Mouse (Mus musculus) retina, postnatal 1 day (tissue): ENCODE measurements at regions not wholly inside any gene's neighbourhood (a gene's known extent, or its start where the extent isn't known, plus 50 kb on each side); places are given as distances from the start of the nearest gene placed in this dataset.
"Not testable (repeated sequence)": the region's sequence is repeated elsewhere in the genome, so short reads cannot be mapped to it uniquely, and the experiment has no call there.

Source experiments
- DNase-seq: peaks from one replicate; pipeline ENCODE4 v3.0.0-alpha.2; 2012

DNA sequence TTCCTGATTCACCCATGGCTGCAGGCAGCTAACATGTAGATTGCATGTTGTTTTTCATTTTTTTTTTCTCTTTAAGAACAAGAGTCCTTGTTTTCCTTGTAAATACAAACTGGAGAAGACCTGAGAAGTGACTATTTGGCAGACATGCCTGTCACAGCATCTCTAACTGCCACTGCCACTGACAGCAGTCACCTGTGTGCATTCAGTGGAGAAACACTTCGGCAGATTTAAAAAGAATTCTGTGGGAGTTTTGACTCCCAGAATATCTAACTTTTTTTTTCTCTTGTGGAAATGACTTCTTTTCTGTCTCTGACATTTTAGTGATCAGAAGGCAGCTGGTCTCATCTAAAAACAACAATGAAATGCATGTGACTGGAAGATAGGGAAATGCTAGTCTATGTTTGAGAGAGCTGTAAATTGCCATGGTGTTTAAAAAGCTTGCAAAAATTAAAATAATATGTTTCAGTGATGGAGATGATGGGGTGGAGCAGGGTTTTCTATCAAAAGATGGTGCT, 526.0 kb upstream of the Agtr1b start:
- DNase-seq, result no peak

DNA sequence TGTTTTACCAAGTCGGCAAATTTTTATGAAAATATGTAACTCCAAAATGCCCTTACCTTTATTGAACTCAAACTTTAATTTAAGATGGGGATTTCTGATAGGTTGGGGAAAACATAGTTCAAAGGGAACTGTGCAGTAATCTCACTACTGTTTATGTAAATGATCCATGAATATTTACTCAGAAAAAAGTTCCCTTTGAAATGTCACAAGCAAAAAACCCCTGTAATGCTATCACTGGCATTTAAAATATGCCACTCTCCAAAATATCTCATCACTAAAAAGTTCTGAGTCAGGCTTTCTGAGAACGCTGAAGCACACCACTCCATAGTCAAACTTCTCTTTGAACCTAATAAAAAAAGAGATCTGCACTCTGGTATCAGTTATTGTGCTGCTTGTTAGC, 497.3 kb upstream of the Agtr1b start:
- no peak for DNase-seq

DNA sequence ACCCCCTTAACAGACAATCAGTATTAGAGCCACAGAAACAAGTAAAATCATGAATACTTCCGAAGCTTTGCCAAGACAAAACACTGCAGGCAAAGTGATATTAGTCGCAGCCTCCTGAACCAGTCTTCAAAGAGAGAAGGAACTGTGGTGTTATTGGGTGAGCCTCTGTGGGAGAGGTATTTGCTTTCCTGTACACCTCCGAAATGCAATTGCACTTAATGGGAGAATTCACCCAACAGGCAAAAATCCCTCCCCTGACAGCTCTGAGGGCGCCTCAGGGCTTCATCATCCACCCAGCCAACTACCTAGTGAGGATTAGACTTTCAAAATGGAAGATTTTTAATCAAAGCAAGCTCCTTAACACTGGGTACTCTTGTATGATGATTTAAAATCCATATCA, 464.1 kb upstream of the Agtr1b start:
- no peak for DNase-seq

DNA sequence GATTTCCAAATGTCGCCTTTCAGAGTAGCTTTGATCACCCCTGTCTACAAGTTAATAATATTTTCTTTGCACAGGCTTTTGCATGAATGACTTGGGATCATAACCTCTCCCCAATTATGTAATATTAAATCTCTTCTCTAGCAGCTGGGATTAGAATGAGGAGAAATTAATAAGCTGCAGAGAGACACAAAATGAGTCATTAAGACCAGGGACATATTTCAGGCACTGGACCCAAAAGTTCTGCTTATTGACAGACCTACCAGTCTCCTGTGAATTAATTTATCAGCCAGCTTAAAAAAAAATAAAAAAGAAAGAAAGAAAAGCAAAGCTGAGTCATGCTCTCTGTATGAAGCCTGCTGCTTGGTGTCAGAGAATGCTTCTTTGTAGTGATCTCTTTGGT, 462.4 kb upstream of the Agtr1b start:
- DNase-seq, result no peak

DNA sequence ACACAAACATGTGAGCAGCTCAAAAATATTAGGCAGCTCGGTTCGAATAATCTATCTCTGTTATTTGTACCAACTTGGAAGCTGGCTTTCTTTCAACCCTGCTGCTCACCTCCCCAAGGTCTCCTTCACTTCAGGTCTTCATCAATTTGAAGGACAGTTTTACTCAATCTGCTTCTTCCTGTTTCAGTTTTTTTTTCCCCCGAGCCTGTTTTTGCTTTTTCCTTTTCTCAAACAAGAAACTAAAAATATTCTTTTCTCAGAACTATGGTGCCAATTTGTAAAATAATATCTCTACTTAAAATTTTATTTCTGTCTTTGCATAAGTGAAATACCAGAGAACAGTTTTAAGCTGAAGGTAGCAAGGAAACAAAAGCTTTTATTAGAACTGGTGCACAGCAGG, 461.8 kb upstream of the Agtr1b start:
- no peak for DNase-seq

DNA sequence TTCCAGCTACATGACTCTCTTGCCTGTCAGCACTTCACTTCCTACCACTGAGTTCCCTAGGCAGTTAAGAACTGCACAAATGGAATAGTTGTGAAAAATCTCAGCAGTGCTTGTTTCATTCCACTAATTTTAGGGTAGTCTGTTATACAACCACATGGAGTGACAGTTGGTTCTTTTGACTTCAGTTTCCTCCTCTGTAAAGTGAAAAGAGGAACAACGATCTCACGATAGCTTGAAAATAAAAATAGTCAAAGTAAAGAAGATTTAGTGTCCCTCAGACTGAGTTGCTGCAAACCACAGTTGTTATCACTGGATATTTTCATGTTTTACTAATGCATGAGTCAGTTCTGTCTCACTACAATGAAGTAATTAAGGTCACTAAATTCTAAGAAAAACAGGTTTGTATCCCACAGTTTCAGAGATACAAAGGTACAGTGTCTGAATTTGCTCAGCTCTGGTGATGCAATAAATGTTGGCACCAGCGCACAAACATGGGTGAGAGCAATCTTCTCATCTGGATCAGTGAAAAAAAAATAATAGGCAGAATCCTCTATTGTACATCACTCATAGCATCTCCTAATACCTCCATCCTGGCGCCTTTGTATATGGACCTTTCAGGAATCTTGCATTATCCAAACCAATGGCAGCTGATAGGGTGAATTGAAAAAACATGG, 458.8 kb upstream of the Agtr1b start:
- DNase-seq, result no peak

DNA sequence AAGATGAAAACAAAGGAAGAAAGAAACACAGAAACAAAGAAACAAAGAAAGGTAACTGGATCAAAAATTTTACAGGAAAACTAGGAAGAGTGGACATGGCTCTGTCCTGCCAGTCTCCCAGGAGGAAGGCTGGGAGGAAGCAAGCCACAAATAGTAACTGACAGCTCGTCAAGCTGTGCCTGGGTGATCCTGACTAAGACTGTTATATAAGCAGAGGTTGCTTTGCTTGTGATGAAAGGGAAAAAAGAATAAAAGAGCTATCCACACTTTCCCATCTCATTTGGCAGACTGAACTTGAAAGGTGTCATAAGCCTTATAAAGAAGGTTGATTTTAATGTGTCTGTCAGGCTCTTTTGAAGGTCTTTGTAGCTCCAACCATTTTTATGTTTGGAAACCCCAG, 455.2 kb upstream of the Agtr1b start:
- DNase-seq, result no peak

DNA sequence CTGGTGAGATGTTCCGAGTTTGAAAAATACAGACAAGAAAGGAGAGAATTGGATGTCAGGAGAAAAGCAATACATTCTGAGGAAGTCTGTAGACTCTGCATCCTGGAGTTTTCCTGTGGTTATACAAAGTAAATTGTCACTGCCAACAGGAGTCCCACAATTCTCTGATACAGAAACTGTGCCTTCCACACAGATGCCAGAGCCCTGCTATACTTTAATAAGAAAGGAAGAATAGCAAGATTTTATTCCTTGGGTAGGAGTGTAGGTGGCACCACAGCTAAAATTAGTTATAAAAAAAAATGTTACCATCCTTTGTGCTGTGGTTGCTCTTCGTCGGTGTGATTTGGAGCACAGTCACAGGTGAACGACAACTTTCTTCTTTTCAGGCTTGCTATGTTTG, 454.7 kb upstream of the Agtr1b start:
- no peak for DNase-seq

DNA sequence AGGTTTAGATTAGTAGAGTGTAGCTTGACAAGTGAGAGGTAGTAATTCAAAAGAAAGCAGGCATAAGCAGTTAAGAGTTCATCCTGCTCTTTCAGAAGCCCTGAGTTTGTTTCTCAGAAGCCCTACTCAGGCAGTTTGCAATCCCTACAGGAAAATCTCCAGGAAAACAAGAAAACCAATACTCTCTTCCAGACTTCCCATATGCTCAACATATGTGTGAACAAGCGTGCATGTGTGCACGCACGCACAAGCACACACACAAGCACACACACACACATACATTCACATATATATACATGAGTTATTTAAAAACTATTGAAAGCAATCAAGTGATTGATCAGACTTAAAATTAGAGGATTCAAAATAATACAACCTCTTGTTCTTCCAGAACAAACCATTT, 453.1 kb upstream of the Agtr1b start:
- DNase-seq, result no peak

DNA sequence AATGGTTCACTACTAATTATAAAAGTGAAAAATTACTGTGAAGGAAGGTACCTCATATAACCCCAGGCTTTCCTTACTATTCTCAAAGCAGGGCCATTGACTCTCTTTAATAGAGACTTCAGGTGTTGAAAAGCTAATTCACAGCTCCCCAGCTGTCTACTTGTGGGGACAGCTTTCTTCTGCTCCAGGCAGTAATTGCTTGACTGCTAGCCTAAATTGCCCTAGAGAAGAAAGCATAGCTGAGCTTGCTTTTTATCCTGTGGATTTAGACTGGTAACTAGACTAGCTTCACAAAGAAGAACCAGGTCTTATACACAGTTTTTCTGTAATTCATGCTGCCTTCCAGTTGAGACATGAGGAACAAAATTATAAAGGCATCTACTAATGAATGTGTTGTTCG, 452.6 kb upstream of the Agtr1b start:
- no peak for DNase-seq

DNA sequence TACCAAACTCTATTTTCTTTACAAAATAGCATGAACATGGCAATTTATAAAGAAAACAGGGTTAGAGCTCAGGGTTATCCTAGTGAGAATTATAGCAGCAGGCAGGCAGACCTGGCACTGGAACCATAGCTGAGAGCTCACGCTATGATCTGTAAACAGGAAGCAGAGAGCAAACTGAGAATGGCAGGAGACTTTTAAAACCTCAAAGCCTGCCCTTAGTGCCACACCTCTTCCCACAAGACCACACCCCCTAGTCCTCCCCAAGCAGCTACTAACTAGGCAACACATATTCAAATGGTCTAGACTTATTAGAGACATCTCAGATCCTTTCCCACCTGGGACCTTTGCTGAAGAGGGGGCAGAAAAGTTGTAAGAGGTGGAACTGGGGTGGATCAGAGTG, 449.6 kb upstream of the Agtr1b start:
- no peak for DNase-seq

DNA sequence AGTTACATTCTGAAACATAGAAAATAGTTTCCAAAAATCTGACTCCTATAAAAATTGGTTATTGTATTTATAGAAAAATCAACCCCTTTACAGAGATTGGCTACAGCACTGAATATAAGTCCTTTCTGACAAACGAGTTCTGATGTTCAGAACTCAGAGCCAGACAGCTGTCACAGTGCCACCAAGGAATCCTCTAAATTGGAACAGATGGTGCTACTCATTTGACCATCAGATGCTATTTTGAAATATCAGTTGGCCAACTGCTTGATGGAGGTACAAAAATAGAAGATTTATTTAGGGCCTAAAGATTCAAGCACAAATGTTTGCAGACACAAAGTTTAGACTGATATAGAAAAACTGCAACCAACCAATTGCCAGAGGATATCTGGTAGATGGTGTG, 427.3 kb upstream of the Agtr1b start:
- DNase-seq, result peak; percentile 14

DNA sequence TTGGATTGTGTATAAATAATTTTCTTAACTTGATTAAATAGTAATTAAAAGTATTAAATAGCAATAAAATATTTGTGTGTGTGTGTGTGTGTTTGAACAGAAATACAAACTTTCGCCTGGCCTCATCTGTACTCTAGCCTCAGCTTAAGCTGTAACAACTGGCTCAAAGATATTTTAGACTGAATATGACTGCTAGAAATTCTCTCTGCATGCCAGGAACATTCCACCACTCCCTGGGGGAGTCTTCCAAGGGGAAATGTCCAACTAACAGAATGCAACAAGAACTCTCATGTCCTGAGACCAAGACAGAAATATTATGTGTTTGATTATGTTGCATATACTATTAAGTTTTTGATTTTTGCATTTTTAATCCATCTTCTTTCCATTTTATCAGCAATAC, 425.5 kb upstream of the Agtr1b start:
- no peak for DNase-seq

DNA sequence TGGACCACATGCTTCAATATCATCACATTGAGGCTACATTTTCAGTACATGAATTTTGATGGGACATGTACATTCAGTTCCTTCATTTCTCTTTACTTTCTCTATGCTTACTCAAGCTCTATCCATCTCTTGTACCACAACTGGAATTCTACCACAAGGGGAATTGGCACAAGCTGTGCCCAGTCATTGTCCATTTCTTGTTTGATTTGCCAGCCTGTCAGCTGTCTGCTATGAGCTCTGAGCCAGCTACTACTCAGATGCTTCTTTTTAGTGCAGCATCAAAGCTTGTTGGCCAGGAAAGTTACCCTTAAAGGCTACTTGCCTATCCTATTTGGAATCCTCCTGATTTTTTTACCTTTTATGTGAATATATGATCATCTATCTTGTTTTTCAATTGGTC, 410.9 kb upstream of the Agtr1b start:
- no peak for DNase-seq

DNA sequence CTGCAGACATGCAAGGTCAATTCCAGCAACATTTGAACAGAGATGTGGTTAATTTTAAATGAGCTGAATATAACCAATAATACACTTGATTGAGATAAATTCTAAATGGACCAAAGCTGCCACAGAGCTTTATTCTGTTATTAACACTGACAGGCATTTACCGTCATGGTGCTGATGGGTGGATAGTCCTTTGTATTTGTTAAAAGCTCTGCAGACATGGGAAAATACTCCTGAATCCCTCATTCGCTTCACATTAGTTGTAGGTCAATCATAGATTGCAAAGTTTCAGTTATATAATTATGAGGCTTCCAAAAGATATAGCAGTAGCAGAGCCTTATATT, 410.0 kb upstream of the Agtr1b start:
- DNase-seq, result peak; percentile 14

DNA sequence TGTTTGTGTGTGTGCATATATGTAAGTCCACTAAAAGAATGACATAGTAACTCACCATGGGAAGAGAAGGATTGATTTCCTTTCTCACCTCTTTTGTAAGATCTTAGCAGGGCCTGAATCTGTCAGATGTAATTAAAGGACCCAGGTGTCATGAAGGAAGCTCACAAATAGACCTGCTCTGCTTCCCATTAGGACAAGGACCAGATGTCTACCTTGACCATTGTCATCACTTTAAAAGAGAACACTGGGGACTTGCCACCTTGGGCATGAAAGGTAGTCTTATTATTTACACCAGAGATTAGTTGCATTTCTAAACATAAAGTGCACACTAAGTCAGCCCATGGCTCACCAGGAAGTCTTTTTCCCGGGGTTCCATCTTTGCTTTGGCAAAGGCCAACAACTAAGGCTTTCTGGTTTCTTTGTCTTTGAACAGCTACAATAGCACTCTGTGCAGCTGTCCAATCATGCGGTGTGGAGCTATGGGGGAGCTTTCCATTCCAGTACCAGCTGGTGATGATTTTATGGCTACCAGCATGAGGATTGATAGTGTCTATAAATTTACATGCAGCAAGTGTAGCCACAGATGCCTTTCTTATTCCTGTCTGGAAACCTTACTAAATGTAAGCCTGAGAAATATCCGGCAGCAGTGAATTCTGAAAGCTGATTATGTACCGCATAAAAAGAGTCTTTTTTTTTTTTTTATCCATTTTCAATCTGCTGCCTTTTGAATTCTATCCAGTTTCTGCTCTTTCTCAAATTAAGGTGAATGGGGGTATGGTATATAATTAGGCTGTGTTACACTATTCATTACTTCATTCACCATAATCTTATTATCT, 409.4 kb upstream of the Agtr1b start:
- peak; percentile 9 for DNase-seq

DNA sequence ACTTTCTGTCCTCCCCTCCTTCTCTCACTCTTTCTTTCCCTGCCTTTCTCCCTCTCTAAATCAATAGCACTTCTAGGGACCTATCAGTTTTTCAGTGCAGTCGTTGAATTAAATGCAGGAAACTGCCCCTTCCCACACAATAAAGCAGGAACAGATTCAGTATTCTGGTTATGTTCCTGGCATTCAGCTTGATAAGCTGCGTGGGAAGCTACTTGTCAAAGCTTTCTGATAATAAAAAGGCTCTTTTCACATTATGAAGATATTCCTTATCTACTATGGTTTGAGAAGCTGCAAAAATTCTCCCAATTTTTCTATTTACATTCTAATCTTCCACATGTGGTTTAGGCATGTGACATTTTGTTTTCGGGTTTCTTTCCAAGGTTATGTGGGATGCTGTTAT, 367.3 kb upstream of the Agtr1b start:
- no peak for DNase-seq

DNA sequence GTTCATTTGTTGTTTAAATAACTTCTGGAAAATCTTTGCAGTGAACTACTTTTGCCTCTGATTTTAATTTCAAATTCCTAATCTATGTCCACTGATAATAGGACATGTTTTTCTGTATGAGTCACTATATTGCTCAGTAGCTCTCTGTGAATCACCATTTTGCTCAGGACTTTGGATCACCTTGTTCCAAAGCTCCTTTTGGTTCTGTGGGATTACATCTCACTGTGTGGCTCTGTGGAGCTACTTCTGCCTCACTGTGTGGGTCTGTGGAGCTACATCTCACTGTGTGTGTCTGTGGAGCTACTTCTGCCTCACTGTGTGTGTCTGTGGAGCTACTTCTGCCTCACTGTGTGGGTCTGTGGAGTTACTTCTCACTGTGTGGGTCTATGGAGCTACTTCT, 365.0 kb upstream of the Agtr1b start:
- DNase-seq, result no peak

DNA sequence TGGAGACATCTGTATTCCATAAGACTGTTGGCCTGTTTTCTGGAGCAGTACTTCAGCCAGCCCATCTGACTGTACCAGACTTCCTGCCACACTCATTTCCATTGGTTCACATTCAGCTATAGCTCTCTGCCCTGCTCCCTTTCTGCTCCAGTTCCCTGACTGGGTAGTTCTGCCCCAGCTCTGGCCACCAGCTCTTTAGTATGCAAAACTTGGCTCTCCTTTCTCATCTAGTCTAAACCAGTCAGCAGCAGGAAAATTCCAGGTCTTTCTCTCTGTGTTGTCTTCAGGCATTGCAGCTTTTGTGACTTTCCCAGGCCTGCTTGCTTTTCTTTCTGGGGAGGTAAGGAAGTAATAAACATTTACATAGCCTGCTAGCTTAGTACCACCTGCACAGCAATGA, 363.5 kb upstream of the Agtr1b start:
- no peak for DNase-seq

DNA sequence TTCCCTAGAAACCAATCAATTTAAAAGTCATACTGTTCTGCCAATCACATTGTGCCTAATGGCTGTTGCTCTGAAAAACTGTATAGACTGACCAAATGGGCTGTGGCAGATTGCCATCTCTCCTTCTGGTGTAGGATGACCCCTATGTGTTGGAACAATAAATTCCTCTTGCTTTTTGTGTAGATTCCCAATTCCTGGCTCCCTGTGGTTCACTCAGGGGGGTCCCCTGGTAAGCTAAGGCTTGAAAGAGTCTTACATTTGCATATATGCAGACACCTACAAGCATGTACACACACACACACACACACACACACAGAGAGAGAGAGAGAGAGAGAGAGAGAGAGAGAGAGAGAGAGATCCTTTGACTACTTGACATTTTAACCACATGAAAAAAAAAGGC, 362.8 kb upstream of the Agtr1b start:
- DNase-seq, result not testable (repeated sequence)

DNA sequence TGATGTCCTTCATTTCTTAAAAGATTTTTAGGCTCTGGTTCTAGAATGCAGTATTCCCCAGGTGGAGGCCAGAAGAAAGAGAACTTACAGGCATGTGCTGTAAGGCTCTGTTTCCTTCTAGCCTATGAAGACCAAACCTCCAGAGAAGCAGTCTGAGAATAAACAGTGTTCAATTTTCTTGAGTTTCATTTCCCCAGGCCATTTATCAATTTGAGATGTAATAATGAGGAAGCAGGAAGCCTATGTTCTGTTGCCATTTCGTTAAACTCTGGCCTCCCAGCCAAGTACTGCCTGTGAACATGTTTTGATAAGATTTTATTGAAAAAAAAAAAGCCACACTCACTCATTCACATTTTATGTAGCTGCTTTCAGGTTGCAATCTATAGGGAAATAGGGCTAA, 347.7 kb upstream of the Agtr1b start:
- DNase-seq, result no peak

DNA sequence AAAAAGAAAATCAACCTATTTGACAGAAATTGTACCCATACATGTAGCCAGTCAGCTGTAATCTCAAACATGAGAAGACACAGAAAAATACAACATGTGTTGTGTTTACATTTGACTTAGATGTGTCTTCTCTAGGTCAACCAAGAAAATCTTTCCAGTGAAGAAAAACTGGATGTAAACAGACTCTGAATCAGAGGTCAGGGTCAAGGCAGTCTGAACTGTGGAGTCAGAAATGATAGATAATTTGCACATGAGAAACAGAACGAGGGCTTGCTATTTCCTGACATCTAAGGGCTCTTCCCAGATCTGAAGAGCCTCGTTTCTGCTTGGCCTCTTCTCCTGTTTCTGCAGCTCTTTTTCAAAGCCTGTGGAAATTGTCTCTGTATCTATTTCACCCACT, 342.7 kb upstream of the Agtr1b start:
- no peak for DNase-seq

DNA sequence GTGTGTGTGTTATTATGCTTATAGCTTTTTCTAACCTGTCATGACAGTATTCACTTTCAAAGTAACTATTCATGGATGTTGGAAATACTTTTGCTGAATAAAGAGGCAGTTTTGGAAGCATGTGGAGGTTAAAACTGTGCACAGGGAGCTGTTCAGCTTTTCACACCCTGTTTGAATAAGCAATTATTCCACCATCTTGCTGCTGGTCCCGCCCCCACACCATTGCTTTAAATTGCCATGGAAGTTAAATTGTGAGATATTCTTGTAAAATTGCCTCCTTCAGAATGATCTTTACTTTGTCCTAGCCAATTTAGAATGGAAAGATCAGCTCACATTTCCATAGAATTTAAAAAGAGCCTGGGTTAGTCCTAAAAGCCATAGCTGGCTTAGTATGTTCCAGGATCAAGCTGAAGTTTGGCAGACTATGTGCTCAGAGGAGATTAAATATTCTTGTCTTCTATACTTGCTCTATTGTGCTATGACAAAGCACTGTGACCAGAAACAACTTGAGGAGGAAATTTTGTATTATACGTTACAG, 328.4 kb upstream of the Agtr1b start:
- DNase-seq, result no peak

DNA sequence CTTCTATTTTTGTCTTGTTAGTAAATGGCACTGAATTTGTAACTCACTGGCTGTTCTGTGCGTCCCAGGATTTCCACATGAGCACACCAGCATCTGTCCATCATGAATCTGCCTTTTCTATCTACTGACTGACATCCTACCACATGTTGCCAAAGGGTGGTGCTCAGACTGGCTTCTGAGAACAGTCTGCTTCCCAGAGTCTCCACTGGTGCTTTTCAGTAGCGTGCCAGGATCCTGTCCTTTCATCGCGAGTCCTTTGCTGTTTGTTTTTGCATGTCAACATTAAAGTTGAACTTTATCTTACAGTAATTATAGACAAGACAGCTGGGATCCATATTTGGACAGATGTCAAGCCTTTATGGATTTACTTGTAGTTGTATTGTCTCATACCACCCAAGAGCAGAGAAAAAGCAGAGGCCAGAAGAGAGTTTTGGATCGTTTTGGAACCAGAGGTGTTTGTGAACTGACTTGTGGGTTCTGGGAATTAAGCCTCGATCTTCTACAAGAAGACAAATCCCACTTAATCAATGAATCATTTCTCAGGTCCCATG, 314.0 kb upstream of the Agtr1b start:
- DNase-seq, result no peak
